Mouse (Mus musculus): ENCODE measurements around the gene Vav1. TPM values are rescaled to one million over a fixed set of nuclear protein-coding genes. Genes with fewer than 3 reads are reported as not detected.
"Not testable (repeated sequence)": the region's sequence is repeated elsewhere in the genome, so short reads cannot be mapped to it uniquely, and the experiment has no call there.

Vav1 gene
- polyA plus RNA-seq, 1 experiment from 2014 or later: 3.9 TPM

GRCm38 (mm10) chr17:57307074-57307473 lies 28.2 kb downstream of the Vav1 start:
- no peaks in the 10 kb centered on the region for H3K27me3 ChIP-seq (ENCODE audit: control insufficient read depth, insufficient read depth, low read depth, low read length)
- ATAC-seq (ENCODE audit: low read depth): no peak
- H3K27ac ChIP-seq (ENCODE audit: low read length): no peak overlapping the region
- H3K9ac ChIP-seq (ENCODE audit: low read length): no peak overlapping the region
- 66% methylated on average over 6 of the region's 6 CpGs for WGBS
- H3K4me2 ChIP-seq (ENCODE audit: low read depth, low read length): no peak overlapping the region
- H3K9me3 ChIP-seq (ENCODE audit: control insufficient read depth, low read length): no peaks in the 10 kb centered on the region
- H3K36me3 ChIP-seq (ENCODE audit: control insufficient read depth, insufficient read depth, low read length): no peaks in the 10 kb centered on the region
- no peak overlapping the region for H3K4me3 ChIP-seq (ENCODE audit: low read length)
- no peaks in the 10 kb centered on the region for H3K4me1 ChIP-seq (replicated peaks; ENCODE audit: control insufficient read depth, insufficient read depth, low read length)

GRCm38 (mm10) chr17:57311801-57312200 lies 32.9 kb downstream of the Vav1 start:
- Histone ChIP-seq H3K27ac (ENCODE audit: low read length) (no peak overlapping the region), H3K9me3 (ENCODE audit: control insufficient read depth, low read length) (no peaks in the 10 kb centered on the region), H3K27me3 (ENCODE audit: control insufficient read depth, insufficient read depth, low read depth, low read length) (no peaks in the 10 kb centered on the region), H3K4me1 (replicated peaks; ENCODE audit: control insufficient read depth, insufficient read depth, low read length) (no peaks in the 10 kb centered on the region), H3K4me3 (ENCODE audit: low read length) (no peak overlapping the region), H3K4me2 (ENCODE audit: low read depth, low read length) (no peak overlapping the region), H3K36me3 (ENCODE audit: control insufficient read depth, insufficient read depth, low read length) (no peaks in the 10 kb centered on the region), H3K9ac (ENCODE audit: low read length) (no peak overlapping the region)
- ATAC-seq (ENCODE audit: low read depth): no peak
- 35% methylated on average over 13 of the region's 13 CpGs for WGBS

GRCm38 (mm10) chr17:57327615-57328014 lies 48.7 kb downstream of the Vav1 start:
- Histone ChIP-seq H3K27ac (ENCODE audit: low read length) (no peak overlapping the region), H3K27me3 (ENCODE audit: control insufficient read depth, insufficient read depth, low read depth, low read length) (no peaks in the 10 kb centered on the region), H3K4me3 (ENCODE audit: low read length) (no peak overlapping the region), H3K9ac (ENCODE audit: low read length) (no peak overlapping the region), H3K9me3 (ENCODE audit: control insufficient read depth, low read length) (no peaks in the 10 kb centered on the region), H3K4me2 (ENCODE audit: low read depth, low read length) (no peak overlapping the region), H3K36me3 (ENCODE audit: control insufficient read depth, insufficient read depth, low read length) (no peaks in the 10 kb centered on the region), H3K4me1 (replicated peaks; ENCODE audit: control insufficient read depth, insufficient read depth, low read length) (peaks cover 3% of the 10 kb centered on the region; the same call in 1 of the 2 replicates)
- WGBS: 39% methylated on average over 8 of the region's 8 CpGs
- ATAC-seq (ENCODE audit: low read depth): no peak

GRCm38 (mm10) chr17:57328944-57329343 lies 50.0 kb downstream of the Vav1 start:
- Histone ChIP-seq H3K4me3 (ENCODE audit: low read length) (no peak overlapping the region), H3K36me3 (ENCODE audit: control insufficient read depth, insufficient read depth, low read length) (no peaks in the 10 kb centered on the region), H3K9me3 (ENCODE audit: control insufficient read depth, low read length) (no peaks in the 10 kb centered on the region), H3K4me2 (ENCODE audit: low read depth, low read length) (no peak overlapping the region), H3K27me3 (ENCODE audit: control insufficient read depth, insufficient read depth, low read depth, low read length) (no peaks in the 10 kb centered on the region), H3K27ac (ENCODE audit: low read length) (no peak overlapping the region), H3K4me1 (replicated peaks; ENCODE audit: control insufficient read depth, insufficient read depth, low read length) (peaks cover 3% of the 10 kb centered on the region; the same call in 1 of the 2 replicates), H3K9ac (ENCODE audit: low read length) (no peak overlapping the region)
- 0 out of 2 replicates have a peak, but pooled peaks have one; percentile 10 for ATAC-seq (ENCODE audit: low read depth)
- WGBS: 25% methylated on average over 6 of the region's 6 CpGs

GRCm38 (mm10) chr17:57330993-57331392 lies 52.1 kb downstream of the Vav1 start:
- H3K4me2 ChIP-seq (ENCODE audit: low read depth, low read length): no peak overlapping the region
- H3K27me3 ChIP-seq (ENCODE audit: control insufficient read depth, insufficient read depth, low read depth, low read length): no peaks in the 10 kb centered on the region
- no peak for ATAC-seq (ENCODE audit: low read depth)
- no peak overlapping the region for H3K9ac ChIP-seq (ENCODE audit: low read length)
- H3K4me3 ChIP-seq (ENCODE audit: low read length): no peak overlapping the region
- 86% methylated on average over 8 of the region's 8 CpGs for WGBS
- H3K9me3 ChIP-seq (ENCODE audit: control insufficient read depth, low read length): no peaks in the 10 kb centered on the region
- no peak overlapping the region for H3K27ac ChIP-seq (ENCODE audit: low read length)
- peaks cover 3% of the 10 kb centered on the region; the same call in 1 of the 2 replicates for H3K4me1 ChIP-seq (replicated peaks; ENCODE audit: control insufficient read depth, insufficient read depth, low read length)
- no peaks in the 10 kb centered on the region for H3K36me3 ChIP-seq (ENCODE audit: control insufficient read depth, insufficient read depth, low read length)

- ATAC-seq (ENCODE audit: low read depth): no peak
Measured at GRCm38 (mm10) chr17:57332241-57332640, 53.3 kb downstream of the Vav1 start.

GRCm38 (mm10) chr17:57334001-57334760 lies 55.3 kb downstream of the Vav1 start:
- 60% methylated on average over 9 of the region's 9 CpGs for WGBS
- Histone ChIP-seq H3K9ac (ENCODE audit: low read length) (no peak overlapping the region), H3K27ac (ENCODE audit: low read length) (no peak overlapping the region), H3K4me1 (replicated peaks; ENCODE audit: control insufficient read depth, insufficient read depth, low read length) (no peaks in the 10 kb centered on the region), H3K27me3 (ENCODE audit: control insufficient read depth, insufficient read depth, low read depth, low read length) (no peaks in the 10 kb centered on the region), H3K36me3 (ENCODE audit: control insufficient read depth, insufficient read depth, low read length) (no peaks in the 10 kb centered on the region), H3K4me2 (ENCODE audit: low read depth, low read length) (no peak overlapping the region), H3K4me3 (ENCODE audit: low read length) (no peak overlapping the region), H3K9me3 (ENCODE audit: control insufficient read depth, low read length) (no peaks in the 10 kb centered on the region)
- ATAC-seq (ENCODE audit: low read depth): no peak

More at GRCm38 (mm10) chr17:57332241-57332640, 53.3 kb downstream of the Vav1 start:
- no peaks in the 10 kb centered on the region for H3K27me3 ChIP-seq (ENCODE audit: control insufficient read depth, insufficient read depth, low read depth, low read length)
- no peaks in the 10 kb centered on the region for H3K36me3 ChIP-seq (ENCODE audit: control insufficient read depth, insufficient read depth, low read length)
- H3K9ac ChIP-seq (ENCODE audit: low read length): no peak overlapping the region
- peaks cover 3% of the 10 kb centered on the region; the same call in 1 of the 2 replicates for H3K4me1 ChIP-seq (replicated peaks; ENCODE audit: control insufficient read depth, insufficient read depth, low read length)
- H3K4me3 ChIP-seq (ENCODE audit: low read length): no peak overlapping the region
- H3K27ac ChIP-seq (ENCODE audit: low read length): no peak overlapping the region
- H3K9me3 ChIP-seq (ENCODE audit: control insufficient read depth, low read length): no peaks in the 10 kb centered on the region
- H3K4me2 ChIP-seq (ENCODE audit: low read depth, low read length): no peak overlapping the region
- 76% methylated on average over 4 of the region's 4 CpGs for WGBS

GRCm38 (mm10) chr17:57334761-57335150 lies 55.9 kb downstream of the Vav1 start:
- H3K36me3 ChIP-seq (ENCODE audit: control insufficient read depth, insufficient read depth, low read length): no peaks in the 10 kb centered on the region
- no peak overlapping the region for H3K27ac ChIP-seq (ENCODE audit: low read length)
- H3K4me2 ChIP-seq (ENCODE audit: low read depth, low read length): no peak overlapping the region
- no peaks in the 10 kb centered on the region for H3K9me3 ChIP-seq (ENCODE audit: control insufficient read depth, low read length)
- no peak overlapping the region for H3K4me3 ChIP-seq (ENCODE audit: low read length)
- 5% methylated on average over 16 of the region's 16 CpGs for WGBS
- peak; percentile 39 for ATAC-seq (ENCODE audit: low read depth)
- no peak overlapping the region for H3K9ac ChIP-seq (ENCODE audit: low read length)
- no peaks in the 10 kb centered on the region for H3K27me3 ChIP-seq (ENCODE audit: control insufficient read depth, insufficient read depth, low read depth, low read length)
- H3K4me1 ChIP-seq (replicated peaks; ENCODE audit: control insufficient read depth, insufficient read depth, low read length): no peaks in the 10 kb centered on the region

- not testable (repeated sequence) for H3K9me3 ChIP-seq (ENCODE audit: control insufficient read depth, low read length); H3K4me3 ChIP-seq (ENCODE audit: low read length); H3K27me3 ChIP-seq (ENCODE audit: control insufficient read depth, insufficient read depth, low read depth, low read length); H3K9ac ChIP-seq (ENCODE audit: low read length); H3K36me3 ChIP-seq (ENCODE audit: control insufficient read depth, insufficient read depth, low read length); H3K4me2 ChIP-seq (ENCODE audit: low read depth, low read length); H3K4me1 ChIP-seq (replicated peaks; ENCODE audit: control insufficient read depth, insufficient read depth, low read length); ATAC-seq (ENCODE audit: low read depth); H3K27ac ChIP-seq (ENCODE audit: low read length)
- WGBS: 65% methylated on average over 9 of the region's 9 CpGs
Measured at GRCm38 (mm10) chr17:57335194-57335593, 56.3 kb downstream of the Vav1 start.
